Mouse (Mus musculus) adrenal gland, adult 8-10 months (tissue): ENCODE data around the gene Ttc9c. TPM values are rescaled to one million over a fixed set of nuclear protein-coding genes. Genes with fewer than 3 reads are reported as not detected.
A peak's percentile ranks its signal among the peaks of the same experiment; 100 is the strongest.
"Not testable (repeated sequence)": the region's sequence is repeated elsewhere in the genome, so short reads cannot be mapped to it uniquely, and the experiment has no call there.

ENCODE experiments used
- DNase-seq: peaks from one replicate; pipeline ENCODE4 v3.0.0; 2022
- total RNA-seq, 4 experiments: library from RNA; stranded (reverse); gene quantifications; 2 replicates each; pipeline ENCODE4 v1.2.4; 2022

Ttc9c gene
- 10 to 100 TPM; 27.4 to 40.5 (median 35.9) TPM for total RNA-seq

DNA sequence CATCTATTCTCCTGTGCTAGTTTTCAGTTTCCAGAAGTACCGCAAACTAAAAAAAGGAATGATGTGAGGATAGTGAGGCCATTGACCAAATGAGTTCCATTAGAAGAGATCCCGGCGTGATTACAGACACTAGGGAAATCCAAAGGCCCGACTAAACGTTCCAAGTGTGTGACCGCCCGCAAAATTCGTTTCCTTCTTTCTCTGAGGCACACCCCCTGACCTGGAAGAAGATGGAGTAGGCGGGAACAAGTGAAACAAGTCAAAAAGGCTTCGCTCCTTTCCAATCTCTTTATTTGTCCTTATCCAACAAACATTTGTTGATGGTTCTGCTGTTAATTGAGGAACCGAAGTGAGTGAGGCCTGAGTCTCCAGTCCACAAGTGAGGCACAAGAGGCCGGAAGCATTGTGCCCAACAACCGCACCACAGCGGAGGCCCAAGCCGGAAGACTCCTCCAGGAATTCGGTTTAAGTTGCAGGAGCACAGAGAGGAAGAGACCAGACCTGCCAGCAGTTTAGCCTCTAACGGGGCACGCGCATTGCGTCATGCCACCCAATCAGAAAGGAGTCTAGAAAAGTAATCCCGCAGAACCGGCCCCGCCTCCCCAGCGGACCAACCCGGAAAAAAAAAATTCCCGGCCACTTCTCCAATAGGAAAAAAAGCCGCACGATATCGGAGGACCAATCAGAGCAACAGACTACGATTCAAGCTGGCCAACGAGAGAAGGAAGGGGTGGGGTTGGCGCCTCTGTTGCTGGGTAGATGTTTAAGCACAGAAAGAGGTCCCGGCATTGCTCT lies at the start of gene Ttc9c:
Gene Ttc9c, minus strand, starts transcription at position 533 of the 795 bp plus-strand sequence.
- DNase-seq: peak; percentile 98

DNA sequence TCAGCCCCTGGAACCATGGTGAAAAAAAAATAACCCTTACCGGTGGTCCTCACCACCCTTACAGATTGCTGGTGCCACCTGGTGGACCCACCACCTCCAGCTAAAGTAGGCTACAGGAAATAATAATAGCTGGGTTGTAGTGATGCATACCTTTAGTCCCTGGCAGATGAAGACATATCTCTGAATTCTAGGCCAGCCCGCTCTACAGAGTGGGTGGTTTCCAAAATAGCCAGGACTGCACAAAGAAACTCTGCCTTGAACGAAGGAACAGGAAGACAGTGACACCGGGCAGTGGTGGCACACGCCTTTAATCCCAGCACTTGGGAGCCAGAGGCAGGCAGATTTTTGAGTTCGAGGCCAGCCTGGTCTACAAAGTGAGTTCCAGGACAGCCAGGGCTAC lies 45.1 kb upstream of the Ttc9c start:
- DNase-seq: no peak

DNA sequence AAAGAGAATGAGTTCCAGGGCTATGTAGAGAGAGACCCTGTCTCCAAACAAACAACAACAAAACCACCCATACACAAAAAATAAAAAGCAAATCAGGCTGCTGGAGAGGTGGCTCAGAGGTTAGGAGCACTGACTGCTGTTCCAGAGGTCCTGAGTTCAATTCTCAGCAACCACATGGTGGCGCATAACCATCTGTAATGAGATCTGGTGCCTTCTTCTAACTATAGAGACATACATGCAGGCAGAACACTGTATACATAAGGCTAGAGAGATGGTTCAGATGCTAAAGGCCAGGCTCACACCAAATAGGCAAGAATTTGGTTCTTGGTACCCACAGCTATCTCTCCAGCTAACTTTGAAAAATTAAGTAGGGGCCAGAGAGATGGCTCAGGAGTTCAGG lies 39.9 kb upstream of the Ttc9c start:
- DNase-seq: no peak

DNA sequence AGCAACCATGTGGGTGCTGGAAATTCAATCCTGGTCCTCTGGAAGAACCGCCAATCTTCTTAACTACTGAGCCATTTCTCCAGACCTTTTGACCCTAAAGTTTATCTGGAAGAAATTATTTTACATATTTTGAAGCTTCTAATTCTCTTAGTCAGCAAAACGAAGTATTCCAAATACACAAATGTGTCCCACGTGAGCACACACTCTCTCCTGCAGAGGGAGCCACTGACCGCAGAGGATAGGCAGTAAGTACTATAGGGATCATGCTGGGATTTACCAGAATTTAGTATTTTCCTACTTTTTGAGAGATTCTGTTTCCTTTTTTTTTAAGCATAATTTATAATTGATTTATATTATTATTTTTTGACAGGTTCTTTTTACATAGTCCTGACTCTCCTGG lies 38.6 kb upstream of the Ttc9c start:
- DNase-seq: no peak

DNA sequence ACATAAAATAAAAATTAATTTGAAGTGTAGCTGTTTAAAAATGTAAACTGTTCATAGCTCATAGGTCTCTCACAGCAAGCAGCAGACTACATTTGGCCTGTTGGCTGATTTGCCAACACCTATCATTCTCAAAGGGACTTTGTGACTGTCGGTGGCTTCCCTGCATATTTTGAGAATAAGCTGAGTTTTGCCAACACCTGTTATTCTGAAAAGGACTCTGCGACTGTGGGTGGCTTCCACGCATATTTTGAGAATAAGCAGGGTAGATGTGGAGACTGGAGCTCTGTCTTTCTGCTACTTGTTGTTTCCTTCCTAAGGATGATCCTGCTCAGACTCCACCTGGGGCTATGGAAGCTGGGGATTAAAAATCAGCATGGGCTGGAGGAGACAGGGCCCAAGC lies 34.0 kb upstream of the Ttc9c start:
- DNase-seq: no peak

DNA sequence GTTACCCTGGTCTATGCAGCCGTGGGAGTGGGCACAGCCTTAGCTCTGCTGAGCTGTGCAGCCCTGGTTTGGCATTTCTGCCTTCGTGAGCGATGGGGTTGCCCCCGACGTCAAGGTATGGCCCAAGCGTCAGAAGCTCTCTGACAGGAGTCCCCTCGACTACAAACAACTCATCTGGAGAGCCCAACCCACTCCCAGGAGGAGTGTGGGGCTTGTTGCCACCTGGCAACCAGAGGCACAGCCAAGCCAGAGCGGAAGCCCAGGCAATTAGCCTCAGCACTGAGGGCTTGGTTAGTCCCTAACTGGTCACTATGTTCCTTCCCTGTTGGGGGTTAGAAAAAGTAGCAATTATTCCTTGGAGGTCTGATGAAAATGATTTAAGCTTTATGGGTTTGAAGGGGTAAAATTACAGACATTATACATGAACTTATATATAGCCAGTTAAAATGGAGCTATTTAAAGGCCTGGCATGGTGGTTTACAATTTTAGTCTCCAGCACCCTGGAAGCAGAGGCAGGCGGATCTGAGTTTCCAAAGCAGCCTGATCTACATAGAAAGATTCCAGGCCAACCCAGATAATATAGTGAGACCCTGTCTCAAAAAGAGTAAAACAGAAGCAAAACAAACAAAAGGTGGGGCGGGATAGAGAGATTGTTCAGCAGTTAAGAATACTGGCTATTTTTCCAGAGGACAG lies 33.2 kb upstream of the Ttc9c start:
- no peak for DNase-seq

DNA sequence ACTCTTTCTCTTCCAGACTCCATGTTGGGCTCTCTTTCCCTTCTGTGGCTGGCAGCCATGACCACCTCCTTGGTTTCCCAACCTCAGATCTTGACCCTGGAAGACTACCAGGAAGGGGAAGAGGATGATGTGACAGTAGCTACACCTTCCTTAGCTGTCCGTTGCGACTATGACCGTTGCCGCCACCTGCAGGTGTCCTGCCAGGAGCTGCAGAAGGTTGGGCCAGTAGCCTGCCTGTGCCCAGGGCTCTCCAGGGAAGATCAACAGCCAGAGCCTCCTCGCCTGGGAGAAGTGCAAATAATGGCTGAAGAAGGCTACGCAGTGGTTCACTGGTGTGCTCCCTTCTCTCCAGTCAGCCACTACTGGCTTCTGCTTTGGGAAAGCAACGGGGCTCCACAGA lies 32.5 kb upstream of the Ttc9c start:
- no peak for DNase-seq

DNA sequence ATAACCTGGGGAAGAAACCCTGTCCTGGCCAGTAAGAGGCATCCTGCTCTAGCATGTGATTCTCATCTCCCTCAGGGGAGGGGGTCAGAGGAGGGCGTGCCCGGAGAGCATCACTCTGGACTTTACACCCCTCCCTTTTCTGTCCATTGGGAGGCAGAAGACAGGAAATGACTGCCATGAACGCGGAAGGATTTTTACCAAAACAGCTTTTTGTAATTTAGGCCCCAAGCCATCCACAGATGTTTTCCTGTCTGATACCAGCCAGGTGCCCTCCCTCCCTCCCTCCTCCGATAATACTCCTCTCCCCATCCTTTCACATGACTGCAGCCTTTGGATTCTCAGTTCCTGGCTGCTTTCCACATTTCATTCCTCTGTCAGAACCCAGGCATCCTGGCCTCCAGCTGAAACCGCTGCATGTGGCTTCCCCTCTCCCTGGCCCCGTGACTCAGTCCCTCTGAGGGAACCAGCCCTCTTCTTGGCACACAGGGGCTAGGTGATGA lies 31.3 kb upstream of the Ttc9c start, which contains the start of gene Lrrn4cl:
Gene Lrrn4cl, plus strand, starts transcription at position 367 of the 500 bp plus-strand sequence.
- DNase-seq: no peak

DNA sequence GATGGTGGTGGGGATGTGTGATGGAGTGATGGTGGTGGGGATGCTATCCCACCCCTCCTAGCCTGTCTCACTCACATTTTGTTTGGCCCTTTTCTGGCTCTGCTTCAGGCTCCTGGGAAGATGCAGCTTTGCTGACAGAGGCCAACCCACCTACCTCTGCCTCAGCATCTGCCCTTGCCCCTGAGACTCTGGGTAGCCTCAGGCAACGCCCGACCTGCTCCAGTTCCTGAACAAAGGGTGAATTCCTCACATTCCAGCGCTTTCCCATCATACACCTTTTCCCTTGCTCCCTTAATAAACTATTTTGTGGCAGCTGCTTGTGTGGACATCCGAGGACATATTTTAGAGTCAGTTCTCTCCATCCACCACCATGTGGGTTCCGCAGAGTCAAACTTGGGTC lies 29.2 kb upstream of the Ttc9c start:
- DNase-seq: no peak

DNA sequence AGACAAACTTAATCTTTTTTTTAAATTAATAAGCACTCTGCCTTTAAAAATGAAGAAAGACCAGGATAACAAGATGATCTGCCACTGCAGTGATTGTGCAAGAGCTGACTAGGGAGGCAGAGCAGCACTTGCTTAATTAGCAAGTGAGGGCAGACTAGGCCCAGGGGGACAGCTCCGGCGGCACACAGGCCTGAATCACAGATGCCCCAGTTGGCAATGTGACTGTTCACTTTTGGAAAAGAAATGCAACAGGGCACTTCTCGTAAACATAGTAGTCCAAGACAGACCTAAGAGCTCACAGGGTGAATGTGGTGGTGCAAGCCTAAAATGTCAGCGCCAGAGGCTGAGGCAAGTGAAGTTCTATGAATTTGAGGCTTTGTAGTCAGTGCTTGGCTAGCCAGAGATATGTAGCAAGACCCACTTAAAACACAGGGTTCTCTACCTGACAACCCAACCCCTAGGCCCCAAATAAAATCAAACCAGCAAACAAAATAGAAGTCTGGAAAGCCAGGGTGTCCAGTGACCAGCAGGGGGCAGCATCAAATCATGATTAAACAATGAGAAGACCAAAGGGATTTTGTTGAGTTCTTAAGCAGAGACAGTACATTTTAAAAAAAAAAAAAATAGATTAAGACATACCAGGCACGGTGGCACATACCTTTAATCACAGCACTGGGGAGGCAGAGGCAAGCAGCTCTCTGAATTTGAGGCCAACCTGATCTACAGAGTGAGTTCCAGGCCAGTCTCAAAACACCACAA lies 25.4 kb upstream of the Ttc9c start:
- DNase-seq: peak; percentile 67

DNA sequence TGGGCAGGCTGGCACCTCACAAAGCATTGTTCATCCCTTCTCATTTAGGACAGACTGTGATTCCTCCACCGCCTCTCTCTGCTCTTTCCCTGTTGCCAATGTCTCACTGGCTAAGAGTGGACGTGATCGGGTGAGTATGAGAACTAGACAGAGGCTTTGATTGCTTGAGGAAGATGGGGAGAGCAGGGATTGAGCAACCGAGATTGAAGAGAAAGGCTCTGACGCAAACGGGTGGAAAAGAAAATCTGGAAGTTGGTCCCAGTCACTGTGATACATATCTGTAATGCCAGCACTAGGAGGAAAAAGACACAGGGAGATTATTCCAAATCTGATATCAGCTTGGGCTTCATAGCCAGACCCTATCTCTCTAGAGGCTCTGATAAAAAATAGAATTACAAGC lies 23.8 kb upstream of the Ttc9c start:
- no peak for DNase-seq

DNA sequence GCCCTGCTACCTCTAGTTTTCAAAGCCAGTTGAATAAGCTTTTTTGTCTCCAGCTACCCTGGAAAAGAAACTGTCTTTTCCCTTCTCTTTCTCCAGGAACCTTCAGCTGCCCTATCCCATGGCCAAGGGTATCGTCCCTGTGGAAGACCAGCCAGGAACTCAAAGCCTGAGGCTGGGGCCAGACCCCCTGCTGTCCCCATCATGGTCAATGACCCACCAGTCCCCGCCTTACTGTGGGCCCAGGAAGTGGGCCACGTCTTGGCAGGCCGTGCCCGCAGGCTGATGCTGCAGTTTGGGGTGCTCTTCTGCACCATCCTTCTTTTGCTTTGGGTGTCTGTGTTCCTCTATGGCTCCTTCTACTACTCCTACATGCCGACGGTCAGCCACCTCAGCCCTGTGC lies 21.9 kb upstream of the Ttc9c start:
- DNase-seq: no peak

DNA sequence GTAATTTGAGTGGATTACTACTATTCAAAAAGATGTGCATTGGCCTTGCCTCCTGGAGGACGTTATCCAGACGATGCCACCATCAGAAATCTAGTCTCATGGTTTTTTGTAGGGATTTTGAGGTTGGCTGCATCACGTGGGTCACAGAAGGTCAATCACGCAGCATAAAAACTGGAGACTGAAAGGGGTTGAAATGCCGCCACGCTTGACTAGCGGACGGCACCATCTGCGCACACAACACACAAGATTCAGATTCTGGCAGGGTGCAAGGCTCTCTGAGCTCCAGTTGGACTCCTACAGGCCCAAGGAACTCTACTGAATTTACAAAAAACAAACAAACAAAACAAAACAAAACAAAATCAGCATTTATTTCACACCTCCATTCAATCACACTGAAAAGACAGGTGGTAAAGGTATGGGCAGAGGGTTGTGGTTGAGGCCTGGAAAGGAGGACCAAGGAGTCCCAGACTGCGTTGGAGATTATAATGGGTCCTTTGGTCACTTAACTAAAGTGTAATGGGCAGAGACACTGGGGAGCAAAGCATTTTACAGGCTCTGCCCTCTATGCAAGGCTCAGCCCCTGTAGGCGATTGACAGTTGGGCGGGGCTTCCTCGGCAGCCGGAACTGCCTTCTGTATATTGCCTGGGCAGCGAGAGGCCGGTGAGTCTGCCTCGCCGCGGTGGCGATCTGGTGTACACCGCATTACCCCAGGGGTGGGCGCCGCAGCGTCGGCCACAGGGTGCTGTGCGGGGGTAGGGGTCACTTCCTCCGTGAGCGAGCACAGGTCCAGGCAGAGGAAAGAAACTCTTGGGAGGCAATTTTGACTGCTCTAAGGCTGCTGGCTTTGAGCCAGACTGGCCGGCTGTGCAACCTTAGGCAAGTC lies 21.0 kb upstream of the Ttc9c start:
- peak; percentile 79 for DNase-seq

DNA sequence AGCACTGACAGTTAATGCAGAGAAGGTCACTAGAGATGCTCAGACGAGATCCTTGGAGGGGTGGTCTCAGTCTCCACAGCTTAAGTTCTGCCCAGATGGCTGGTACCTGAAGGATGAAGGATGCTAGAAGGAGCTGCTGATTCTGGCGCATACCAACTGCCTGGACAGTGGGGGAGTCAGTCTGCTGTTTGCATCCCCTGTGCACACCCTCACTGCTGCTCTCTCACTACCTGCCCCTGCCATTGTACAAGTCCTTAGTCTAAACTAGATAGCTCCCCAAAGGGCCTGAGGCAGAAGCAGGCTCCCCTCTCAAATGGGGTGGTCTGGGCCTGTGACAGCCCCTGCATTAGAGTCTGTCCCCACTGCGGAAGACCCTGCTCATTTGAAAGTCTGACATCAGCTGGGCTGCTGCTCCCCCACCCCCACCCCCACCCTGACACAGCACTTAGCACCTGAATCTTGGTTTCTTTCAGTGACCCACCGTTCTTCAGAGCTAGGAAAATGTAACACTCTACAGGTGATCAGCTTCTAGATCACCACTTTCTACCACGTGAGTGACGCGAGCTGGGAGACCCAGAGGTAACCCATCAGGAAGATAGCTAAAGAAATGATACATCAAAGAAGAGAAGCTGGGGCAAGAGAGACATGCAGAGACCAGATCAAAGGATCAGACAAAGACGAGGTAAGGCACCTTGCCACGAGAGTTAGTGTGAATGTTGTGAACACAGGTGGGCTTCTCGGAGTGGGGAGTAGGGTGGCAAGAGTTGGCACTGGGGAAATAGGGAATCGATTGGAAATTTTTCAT lies 20.2 kb upstream of the Ttc9c start, which contains the start of gene Gng3:
Gene Gng3, minus strand, starts transcription at position 92 of the 805 bp plus-strand sequence.
- no peak for DNase-seq

DNA sequence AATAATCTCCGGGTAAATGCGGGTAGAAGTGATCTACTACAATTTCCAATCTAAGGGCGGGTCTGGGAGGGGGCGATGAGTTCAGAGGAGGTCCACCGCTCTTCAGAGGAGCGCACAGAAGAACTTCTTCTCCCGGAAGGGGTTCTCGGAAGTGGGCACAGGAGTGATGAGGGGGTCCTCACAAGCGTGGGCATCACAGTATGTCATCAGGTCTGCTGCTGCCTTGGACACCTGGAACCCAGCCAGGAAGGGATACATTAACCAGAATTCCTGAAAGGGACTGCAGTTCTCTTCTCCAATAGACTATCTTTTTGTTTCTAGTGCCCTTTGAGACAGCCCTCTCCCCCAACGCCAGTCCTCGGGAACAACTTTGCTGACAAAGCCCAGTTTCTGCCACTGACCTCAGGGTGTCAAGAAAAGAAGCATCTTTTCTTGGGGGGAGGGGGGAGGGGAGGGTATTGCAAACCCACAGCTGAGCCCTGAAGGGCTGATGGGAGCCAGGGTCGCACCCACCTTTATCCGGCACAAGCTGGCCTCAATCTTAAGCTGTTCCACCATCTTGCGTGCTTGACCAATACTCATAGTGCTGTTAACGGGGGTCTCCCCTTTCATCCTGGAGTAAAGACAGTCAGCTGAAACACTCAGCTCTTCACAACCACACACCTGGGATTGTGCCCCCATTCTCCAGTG lies 19.1 kb upstream of the Ttc9c start:
- DNase-seq: no peak

DNA sequence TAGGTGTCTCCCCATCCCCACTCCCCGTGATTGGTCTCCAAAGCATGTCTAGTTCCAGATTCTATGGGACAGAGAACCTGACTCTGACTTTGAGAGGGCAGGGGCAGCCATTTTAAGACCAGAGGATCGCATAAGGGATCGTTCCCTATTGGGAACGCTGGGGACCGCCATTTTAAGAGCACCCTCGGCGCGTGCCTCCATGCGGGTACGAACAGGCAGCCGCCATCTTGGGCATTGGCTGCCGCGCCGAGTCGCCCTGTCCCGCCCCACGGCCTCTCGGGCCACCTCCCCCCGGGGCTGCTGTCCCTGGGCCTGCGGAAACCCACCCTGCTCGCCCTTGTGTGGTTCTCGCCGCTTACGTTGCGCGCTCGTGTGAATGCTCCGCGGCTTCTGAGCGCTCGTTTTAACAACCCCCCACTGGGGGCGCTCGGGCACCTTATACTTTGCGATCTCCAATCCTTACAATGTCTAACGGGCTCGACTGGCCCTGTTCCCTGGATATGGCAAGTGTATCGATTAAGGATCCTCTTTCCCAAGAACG lies 18.2 kb upstream of the Ttc9c start, which contains the start of gene Bscl2:
Gene Bscl2, plus strand, starts transcription at position 217 of the 541 bp plus-strand sequence.
- DNase-seq: peak; percentile 68

DNA sequence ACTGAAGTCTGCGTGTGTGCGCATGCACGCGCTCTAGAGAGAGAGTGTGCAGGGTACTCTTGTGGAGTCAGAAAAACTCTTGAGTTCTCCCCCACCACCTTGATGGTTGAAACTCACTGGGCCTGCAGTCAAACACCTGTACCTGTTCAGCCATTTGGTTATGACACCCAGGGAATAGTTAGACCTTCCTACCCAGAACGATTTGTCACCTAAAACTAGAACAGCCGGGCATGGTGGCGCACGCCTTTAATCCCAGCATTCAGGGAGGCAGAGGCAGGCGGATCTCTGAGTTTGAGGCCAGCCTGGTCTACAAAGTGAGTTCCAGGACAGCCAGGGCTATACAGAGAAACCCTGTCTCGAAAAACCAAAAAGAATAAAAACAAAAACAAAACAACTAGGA lies 17.2 kb upstream of the Ttc9c start:
- DNase-seq: not testable (repeated sequence)

DNA sequence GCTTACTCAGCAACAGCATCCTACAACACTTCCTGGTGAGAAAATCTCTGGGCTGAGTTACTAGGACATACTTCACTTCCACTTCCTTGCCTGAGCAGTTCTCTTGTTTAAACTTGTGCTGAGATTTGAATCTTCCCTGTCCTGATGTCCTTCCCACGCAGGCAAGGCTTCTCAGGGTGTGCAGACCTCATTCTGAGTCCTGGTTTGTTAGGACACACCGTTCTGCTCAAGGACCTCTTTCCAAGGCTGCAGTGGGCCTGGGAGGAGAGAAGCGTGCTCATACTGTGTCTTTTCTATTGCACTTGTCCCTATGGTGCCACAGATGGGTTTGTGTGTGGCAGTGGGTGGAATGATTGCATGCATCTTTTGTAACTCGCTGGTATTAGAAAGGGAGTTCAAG lies 13.8 kb upstream of the Ttc9c start:
- no peak for DNase-seq

DNA sequence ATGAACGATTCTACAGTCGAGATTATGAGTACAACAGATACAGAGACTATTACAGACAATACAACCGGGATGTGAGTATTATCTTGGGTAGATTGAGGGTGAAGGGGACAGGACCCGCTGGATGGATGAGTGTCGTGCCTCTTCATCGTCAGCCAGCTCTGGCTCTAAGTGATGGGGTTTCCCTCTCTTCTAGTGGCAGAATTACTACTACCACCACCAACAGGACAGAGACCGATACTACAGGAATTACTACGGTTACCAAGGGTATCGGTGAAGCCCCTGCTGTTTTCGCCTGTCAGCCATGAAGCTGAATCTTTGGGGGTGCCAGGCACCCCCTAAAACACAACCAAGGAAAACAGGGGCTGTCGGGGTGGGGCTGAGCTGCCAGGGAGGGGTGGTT lies 12.1 kb upstream of the Ttc9c start:
- DNase-seq: no peak

DNA sequence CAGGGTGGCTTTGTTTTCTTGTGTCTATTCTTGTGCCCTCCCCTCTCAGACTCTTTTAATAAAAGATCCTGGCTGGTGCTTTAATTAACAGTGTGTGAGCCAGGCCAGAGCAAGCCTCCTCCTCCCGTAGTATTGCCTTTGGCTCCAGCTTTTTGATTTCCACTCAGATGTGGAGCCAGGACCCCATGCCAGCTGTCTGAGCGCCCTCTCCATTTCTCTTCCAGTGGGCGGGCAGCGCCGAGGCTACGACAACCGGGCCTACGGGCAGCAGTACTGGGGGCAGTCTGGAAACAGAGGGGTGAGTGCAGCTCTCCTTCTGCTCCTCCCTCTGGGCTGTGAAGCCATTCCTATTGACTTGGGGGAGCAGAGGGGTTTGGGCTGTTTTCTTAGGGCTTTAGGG lies 11.5 kb upstream of the Ttc9c start:
- no peak for DNase-seq
